Mouse (Mus musculus) telencephalon, adult 2 months (tissue): Measurements from ENCODE around the gene Cblb.

ENCODE experiments used
- DNase-seq: peaks from one replicate; pipeline ENCODE4 v3.0.0-alpha.2; 2011; ENCODE audit warnings: low read depth, low spot score

Gene Cblb

DNA sequence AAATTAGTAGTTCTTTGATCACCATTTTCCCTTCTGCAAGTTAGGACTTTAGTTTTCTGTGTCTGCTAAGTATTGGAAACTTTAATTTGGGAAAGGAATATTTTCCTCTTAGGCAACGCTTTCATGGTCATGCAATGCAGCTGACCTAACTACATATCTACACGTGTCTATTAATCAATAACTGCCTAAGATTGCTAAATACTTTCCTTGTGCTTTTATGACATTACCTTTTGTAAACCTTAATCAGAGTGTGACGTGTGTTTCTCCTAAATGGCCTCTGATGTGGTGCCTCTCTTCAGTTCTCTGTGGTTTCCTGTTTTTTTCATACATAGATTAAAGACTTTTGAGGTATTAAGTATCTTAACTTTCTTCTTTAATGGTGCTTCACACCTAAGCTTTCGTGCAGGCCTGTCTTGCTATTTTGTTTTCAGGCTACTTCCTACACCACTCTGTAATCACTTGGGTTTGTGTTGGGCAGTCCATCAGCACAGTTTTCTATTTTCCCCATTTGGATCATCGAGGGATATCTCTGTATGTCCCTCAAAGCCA, 98.4 kb downstream of the Cblb start:
- DNase-seq = no peak

DNA sequence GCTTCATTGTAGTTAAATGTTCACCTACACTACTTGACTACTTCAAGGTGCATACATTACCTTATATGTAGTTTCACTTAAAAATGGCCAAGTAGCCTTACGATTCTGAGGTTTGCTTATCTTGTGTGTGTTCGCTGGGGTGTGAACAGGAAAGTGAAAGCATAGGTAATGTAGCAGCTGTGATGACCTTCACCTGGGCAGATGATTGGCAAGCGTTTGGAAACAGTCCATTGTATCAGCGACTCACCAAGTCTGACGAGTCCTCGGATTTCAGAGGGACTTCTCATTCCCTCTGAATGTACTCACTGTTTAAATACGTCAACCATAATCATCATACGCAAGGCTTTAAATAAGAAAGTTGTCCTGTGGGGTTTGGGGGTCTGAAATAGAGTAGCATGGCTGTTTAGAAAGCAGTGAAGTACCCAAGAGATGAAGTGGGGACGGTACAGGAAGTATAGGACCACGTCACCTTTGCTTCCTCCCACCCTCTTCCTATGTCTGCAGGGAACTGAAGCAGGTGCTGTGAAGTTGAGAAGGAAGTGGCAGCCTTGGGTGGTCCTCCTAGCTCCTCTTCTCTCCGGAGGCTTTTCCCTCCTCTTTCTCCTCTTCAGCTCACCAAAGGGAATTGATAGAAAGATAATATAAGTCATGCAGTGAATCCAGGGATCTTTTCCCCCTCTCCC, 101.9 kb downstream of the Cblb start:
- DNase-seq = no peak

DNA sequence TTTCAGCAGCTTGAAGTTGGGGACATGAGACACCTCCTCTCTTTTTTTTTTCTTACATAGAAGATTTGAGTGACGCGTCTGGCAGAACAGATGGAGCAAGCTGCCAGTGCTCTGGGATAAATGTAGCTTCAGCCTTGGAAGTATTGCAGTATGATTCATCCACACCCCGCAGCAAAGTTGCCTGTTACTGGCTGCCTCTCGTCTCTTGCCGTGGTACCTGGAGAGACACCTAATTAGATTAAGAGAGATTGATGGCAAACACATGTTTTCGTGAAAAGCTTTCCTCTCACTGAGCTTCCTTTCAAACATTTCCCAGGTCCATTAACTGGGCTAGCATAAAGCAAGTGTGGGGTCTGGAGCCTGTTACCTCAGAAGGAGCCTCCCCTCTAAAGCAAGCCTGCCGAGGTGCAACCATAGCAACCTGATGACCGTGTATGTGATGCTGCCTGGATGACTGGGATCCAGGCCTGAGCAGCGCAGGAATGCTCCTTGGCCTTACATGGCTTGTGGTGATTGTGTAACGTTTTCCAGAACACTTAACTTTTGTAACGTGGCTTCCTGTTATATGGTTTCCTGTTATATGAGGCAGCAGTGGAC, 103.7 kb downstream of the Cblb start:
- peak; percentile 91 for DNase-seq

DNA sequence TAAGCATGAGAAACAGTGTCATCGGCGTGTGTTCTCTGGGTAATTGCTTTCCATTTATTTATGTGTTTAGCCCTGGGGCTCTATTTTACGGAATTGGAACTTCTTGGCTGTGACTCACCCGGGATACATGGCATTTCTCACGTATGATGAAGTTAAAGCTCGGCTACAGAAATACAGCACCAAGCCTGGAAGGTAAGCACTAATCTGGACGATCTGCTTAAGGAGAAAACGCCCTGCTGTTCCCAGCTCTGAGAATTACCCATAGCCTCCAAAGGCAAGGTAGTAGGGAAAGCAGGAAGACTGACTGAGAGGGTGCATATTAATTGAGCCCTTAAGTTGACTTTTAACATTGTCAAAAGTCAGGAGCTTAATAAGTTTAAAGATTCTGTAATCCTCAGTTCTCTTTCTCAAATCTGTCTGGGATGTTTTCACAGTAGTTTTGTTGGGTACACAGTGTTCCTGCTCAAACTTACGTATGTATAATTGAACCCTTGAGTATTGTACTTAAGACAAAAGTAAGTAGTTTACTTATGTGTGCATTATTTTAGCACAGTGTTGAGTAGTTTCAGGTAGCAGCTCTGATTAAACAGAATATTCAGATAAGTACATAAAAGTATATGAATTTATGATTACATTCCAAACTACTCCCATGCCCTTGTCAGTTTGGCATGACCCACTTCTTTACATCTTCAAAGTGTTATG, 104.8 kb downstream of the Cblb start:
- DNase-seq = no peak

DNA sequence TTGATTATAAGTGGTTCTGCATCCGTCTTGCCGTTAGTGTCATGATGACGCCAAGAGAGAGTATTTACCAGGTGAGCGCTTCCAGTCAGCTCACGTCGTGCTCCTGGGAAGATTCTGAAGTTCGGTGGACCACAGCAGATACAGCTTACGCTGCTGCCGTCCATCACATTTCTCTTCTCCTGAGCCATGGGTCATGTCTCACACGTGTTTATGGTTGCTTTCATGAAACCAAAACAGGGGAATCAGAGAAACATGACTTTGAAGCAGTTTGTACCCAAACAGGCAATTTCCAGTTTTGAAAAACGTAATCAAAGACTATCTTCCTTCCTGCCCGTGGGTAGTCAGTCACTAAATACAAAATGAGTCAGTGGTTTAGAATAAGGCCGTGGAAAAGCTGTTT, 112.1 kb downstream of the Cblb start:
- DNase-seq = no peak

DNA sequence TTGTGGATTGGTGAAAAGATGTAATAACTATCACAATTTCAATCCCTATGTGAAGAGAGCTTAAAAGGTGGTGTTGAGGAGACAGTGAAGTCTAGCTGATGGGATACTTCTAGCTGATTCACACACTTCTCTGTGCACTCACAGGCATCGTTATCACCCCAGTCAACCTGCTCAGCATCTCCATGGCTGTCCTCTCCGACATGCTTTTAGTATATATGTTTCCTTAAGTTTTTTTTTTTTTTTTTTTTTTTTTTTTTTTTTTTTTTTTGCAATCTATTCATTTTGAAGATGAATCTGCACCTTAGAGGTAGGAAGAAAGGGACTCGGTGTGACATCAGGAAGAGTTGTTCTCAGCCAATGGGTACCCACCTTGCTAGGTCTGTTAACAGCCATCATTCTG, 112.8 kb downstream of the Cblb start:
- DNase-seq = no peak

DNA sequence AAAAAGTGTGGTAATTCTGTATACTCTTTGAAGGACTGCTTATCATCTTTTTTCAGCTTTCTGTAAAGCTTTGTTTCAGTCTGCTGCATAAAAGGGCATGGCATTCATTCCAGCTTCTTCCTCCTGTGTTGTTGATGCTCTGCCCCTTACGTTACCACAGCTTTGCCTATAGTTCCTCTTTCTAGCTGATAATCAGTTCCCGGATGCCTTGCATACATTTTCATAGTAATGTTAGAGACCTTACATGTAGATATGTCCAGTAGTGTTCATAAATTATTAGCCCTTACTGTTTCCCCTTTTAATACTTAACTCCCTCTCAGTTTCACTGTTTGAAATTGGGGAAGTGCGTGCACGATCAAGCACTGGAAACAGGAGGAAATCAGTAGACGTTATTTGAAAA, 113.8 kb downstream of the Cblb start:
- no peak for DNase-seq

DNA sequence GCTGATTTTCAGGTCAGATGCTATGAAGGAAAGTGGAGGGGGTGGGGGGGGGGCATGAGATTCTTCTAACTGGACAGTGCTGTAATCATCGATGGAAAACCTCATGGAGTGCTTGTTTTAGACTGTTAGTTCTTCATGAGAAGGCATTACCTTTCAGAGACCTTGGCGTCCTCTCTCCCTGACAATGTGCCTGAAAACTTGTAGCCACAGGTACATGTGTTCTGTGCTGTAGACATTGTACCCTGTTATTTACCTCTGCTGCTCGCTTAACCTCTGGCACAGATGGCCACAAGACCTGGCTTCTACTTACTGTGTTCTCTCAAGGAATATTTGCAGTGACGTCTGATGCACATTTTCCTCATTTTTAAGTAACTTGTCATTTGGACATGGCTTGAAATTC, 114.5 kb downstream of the Cblb start:
- no peak for DNase-seq

DNA sequence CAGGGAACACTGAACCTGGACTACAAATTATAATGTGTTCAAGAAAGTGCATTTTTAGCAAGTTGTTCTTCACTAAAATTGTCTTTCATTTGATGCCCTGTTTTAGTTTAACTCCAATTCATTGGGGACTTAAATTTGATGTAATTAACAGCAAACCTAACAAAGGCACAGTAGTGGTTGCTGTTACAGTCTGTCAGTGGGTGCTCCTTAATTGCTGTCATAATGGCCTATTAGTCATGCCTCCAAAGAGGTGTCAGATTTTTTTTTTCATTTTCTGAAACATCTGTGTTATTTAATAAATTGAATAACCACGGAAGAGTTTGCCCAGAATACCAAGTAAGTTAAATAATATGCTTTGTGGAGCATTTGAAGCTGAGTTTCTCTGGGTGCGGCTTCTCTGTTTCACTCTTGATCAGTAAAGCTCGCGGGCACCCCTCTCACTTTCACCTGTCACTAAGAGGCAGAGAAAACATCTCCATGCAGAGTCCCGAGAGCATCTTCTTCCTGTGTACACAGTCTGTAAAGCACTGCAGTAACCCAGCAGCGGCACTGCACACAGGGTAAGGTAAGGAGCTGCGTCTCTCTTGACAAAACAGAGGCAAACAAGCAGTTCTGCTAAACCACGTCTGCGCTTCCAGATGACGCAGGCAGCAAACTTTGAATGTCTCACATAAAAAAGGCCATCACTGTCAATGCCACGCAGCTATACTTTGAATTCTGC, 116.1 kb downstream of the Cblb start:
- no peak for DNase-seq

DNA sequence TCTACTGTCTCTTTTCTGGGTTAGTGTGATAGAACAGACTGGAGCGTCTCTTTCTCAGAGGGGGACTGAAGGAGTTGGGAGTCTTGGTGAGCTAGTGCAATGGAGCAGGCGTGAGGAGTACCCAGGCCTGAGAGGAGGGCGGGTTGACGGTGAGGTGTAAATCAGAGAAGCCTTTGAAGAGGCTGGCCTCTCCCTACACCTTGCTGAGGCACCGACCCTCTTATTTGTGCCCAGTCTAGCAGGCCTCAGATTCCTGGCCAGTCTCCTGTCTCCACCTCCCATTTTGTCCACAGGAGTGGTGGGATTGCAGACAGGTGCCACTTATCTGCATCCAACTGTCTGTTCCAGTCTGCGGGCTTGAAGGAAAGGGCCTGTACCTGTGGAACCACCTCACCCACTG, 117.0 kb downstream of the Cblb start:
- no peak for DNase-seq

DNA sequence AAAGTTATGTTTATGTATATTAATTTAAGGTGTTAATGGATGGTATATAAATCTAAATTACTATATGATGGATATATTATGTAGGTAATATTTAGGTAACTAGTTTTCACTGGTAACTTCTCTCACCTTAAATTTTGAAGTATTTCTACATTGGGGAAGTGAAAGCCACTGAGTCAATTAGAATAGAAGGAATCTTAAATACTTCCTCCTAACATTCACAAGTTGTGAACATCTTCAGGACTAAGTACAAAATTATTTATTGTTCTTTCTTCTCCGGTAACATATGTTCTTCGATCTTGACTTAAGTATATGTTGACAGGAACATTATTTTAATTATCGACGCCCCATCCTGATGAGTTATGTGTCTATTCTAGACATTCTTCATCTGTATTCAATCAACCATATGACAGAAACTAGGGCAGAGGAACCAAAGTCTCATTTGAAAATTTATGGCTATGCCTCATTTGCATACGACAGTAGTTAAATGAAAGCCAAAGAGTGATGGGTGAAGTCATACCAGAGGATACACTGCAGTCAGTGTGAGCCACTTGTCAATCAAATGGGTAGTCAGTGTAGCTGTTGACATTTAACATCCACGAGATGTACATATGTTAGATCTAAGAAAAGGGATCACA, 118.2 kb downstream of the Cblb start:
- no peak for DNase-seq

DNA sequence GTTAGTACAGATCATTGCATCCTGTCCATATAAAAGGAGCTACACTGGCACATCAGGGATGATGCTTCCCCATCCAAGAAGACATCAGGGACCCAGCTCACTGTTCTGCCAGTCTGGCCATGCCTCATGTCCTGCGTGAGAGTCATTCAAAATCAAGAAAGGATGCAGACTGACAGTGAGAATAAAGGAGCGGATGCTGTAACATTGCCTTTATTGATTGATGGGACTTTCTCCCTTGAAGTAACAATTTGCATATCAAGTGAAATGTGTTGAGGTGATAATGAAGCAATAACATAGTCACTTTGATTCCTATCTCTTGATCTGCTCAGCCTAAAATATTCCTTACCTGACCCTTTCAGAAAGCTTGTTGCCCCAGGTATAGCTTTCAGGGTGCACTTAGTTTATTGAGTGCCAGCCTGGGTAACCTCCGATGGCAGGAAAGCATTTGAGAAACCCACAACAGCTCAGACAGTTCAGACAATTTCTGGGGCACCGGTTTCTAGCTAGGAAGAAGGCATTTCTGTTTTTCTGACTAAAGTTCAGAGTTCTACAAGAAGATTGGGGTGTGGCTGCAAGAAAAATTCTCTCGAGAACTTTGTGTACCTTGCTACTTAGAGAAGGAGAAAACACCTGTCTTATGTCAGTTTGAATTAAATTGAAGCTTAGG, 124.1 kb downstream of the Cblb start:
- DNase-seq = no peak

DNA sequence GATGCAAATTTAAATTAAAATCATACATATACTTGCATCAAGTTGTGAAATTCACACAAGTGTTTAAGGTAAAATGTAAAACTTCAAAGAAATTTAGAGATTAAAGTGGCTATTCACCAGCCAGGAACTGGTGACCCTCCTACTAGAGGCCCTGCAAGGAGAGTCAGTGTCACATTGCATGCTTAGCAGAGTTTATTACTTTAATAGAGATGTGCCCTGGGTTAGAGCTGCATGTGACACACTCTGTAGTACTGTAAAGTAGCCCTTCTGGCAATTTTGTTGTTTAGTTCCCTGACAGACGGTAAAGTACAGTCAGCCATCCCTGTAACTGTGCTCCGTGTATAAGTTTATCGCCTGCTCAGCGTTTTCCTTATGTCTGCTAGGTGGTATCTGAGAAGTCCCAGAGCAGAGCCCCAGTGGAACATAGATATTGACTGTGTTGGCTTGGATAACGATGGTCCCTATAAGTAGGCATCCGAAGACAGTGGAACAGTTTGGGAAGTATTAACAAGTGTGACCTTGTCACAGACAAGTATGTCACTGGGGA, 129.0 kb downstream of the Cblb start:
- no peak for DNase-seq

DNA sequence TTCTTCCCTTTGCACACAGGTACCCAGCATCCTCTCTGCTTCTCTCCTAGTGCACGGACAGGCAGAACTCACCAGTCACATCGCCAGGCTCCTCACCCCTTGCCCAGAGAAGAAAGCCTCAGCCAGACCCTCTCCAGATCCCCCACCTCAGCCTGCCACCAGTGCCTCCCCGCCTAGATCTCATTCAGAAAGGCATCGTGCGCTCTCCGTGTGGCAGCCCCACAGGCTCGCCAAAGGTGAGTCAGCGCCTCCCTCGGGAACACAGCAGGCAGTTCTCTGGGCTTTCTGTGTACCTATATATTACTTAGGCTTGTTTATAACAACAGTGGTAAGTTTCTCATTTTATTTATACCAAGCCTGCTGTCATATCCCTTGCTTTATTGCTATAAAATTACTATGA, 133.2 kb downstream of the Cblb start:
- DNase-seq = no peak

DNA sequence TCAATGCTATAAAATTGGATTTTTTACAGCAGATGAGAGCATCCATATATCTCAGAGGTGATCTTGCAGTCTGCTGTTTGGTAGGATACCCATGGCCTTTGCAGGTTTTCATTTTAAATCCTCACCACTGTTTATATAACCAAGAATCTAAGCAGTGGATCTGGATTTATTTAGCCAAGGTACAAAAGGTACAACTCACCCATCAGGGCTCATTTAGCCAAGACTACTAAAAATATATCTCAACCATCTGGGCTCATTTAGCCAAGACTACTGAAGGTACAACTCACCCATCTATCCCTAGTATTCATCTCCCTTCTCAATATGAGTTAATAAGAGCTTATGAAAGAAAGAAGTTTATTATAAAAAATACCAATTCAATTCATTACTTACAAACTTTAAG, 142.2 kb downstream of the Cblb start:
- DNase-seq = no peak

DNA sequence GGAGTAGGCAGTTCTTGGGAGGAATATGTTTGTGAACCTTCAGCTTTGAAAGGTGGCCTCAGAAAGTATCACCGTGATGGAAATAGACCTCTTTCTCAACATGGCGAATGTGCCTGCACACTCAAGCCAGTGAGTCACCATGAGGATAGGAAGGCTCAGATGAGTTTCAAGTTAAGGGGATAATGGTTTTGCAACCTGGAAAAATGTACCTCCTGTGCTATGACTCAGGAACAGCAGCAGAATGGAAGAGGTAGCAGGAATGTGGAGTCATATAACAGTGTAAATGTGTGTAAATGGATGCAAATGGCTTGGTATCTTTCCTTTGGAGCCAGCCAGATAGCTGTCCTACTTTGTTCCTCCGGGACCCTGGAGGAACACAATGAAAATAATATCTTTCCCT, 148.8 kb downstream of the Cblb start:
- DNase-seq = no peak

DNA sequence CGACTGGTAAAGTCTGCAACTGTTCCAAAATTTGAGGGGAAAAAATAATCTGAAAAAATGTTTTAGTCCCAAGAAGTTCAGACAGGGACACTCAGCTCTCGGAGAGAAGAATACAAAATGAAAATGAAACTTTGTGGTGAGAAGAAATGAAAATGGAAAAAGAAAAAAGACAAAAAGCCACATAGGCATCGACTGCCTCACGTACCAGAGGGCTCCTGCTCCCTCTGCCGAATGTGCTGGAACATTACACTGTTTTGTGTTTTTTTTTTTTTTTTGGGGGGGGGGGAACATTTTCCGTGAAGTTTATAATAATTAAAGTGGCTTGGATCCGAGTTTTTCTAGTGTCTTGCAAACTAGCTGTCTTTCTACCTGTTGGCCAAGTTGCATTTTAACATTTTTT, 151.0 kb downstream of the Cblb start:
- DNase-seq = no peak

DNA sequence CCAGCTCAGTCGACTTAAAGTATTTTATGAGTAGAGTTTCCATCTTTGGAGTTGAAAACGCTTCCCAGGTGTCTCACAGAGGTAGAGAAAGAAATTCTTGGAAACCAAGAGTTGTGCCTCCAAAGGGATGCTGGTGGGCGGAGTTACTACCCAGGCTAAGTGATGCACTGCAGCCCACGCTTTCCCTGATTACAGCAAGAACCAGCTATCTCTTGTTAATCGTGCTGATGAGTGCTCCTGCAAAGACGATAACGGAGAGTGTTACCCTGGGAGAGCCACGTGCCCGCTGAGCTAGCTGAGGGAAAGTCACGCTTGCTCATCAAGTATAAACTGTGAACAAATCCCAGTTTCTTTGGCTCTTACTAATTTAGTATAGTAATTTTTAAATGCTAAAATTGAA, 153.3 kb downstream of the Cblb start:
- peak; percentile 36 for DNase-seq

DNA sequence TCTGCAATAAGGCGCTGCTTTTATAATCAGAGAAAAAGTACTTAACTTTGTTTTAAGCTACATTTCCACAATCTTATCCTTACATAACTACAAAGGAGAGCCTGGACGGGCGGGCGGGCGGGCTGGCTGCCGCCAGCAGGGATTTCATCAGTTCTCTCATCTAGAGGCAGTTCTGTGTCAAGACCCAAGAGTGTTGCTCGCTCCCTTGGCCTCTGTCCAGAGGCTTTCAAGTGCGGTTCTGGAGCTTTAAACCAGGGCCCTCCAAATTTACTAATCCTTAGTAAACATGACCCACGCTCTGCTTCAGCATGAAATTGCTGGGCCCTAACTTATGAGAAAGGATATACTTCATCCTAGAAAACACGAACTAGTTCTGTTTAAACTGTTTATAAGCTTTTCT, 155.7 kb downstream of the Cblb start:
- no peak for DNase-seq

DNA sequence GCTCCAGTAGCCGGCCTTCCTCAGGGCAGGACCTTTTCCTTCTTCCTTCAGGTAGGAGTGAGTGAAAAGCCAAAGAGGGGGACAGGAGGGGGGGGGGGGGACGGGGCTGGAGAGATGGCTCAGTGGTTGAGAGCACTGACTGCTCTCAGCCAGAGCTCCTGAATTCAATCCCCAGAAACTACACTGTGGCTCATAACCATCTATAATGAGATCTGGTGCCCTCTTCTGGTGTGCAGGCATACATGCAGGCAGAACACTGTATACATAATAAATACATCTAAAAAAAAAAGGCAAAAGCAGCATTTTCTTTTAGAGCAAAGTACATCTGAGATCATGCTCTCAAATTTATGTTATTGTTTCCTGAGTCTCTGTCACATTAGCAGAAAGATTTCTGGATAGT, 158.1 kb downstream of the Cblb start:
- DNase-seq = no peak

DNA sequence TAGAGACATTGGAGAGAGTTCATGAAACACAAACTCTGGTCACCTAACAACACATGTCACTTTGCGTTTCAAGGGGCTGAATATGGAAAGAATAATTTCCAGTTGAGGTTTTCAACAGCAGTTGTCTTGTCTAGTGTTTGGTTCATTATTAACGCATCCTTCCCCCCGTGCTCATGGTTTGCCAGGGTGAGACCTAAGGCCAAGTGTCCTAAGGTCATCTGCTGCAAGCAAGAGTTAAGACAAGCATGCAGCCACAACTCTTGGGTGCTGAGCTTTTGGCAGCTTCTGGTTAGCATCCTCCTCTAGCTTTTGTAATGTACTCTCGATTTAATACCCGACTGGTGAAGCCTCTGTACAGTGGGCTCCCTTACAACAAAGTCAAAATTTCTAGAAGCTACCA, 159.7 kb downstream of the Cblb start:
- DNase-seq = no peak
